Mouse (Mus musculus) limb, embryonic 10.5 days (tissue): ENCODE data around the gene Sox8. TPM values are rescaled to one million over a fixed set of nuclear protein-coding genes. Genes with fewer than 3 reads are reported as not detected.
A peak's percentile ranks its signal among the peaks of the same experiment; 100 is the strongest.

Experiments
- DNase-seq: peaks from one replicate; pipeline ENCODE4 v3.0.0-alpha.2; 2017; ENCODE audit warnings: low spot score
- H3K27ac ChIP-seq: fragments of 300-500 bp; sonication (generic); 2 replicates; pipeline ENCODE4 v1.5.1; 2016; ENCODE audit warnings: mild to moderate bottlenecking
- H3K27me3 ChIP-seq: fragments of 300-500 bp; sonication (generic); 2 replicates; pipeline ENCODE4 v1.6.1; 2016; ENCODE audit warnings: low read depth, mild to moderate bottlenecking; ENCODE audit not compliant: poor library complexity, severe bottlenecking
- H3K36me3 ChIP-seq: fragments of 300-500 bp; sonication (generic); 2 replicates; pipeline ENCODE4 v1.6.1; 2016; ENCODE audit warnings: mild to moderate bottlenecking, moderate library complexity
- H3K4me1 ChIP-seq: fragments of 300-500 bp; sonication (generic); 2 replicates; pipeline ENCODE4 v1.6.1; 2016
- H3K4me3 ChIP-seq: fragments of 300-500 bp; sonication (generic); 2 replicates; pipeline ENCODE4 v1.5.1; 2016; ENCODE audit warnings: mild to moderate bottlenecking, moderate library complexity
- H3K9me3 ChIP-seq: fragments of 300-500 bp; sonication (generic); replicated peaks from 2 replicates; pipeline ENCODE4 v1.6.1; 2016; ENCODE audit warnings: mild to moderate bottlenecking
- WGBS: fragments of 180-500 bp; shearing (Covaris S2); methylation state at CpG from one replicate; pipeline ENCODE4 v1.1.7; 2016; 5-methylcytosine and 5-hydroxymethylcytosine counted together
- polyA plus RNA-seq: library from polyadenylated mRNA; unstranded; fragments of >200 nt; fragmentation: Nextera tagmentation; extraction: Ambion mirVana; gene quantifications from 2 replicates; pipeline ENCODE4 v1.2.1, GENCODE M21; 2016

The Sox8 gene
- 11.1 and 13.1 TPM in 2 replicates for polyA plus RNA-seq

DNA sequence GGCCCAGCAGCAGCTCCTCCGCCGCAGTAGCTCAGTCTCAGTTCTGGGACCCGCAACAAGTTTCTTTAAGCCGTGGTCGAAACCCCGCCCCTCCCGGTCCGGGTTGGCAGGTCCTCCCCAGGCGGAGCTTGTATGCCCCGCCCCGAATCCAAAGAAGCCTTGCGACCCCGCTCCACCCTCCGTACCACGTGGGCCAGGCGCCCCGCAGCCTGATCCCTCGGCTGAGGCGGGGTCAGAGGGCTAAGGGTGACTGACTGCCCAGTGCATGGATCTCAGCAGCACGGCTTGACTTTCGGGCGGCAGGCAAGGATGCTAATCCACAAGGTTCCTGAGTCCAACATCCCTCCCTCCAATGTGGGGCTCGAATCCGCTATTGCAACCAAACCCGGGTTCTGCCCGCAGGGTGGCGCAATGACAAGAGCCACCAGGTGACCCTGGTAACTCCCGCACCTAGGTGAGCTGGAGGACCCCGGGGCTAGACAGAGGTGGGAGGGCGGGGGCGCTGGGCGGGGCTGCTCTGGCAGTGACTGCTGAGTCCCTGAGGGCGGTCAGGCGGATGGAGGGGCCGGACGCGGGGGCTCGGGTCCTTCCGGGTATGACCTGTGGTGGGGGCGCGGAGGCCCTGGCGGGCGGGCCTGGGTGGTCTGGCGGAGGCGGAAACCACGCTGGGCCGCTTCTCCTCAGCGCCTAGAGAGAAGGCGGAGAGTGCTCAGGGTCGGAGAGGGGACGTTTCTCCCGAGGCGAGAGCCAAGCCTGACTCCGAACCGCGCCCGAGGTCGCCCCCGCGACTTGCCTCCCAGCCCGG is at the start of gene Sox8:
Sox8 (minus strand) TSS at position 39 of the 805 bp plus-strand sequence.
- Histone ChIP-seq H3K36me3 (peaks cover 12% of the 10 kb centered on the region), H3K27me3 (peaks cover 88% of the 10 kb centered on the region), H3K4me1 (peaks cover 77% of the 10 kb centered on the region), H3K27ac (peak within 1 kb of the TSS; percentile 83), H3K9me3 (no peaks in the 10 kb centered on the region), H3K4me3 (peak within 1 kb of the TSS; percentile 71)
- under 1% methylated on average over 61 of the region's 61 CpGs for WGBS
- peak; percentile 91 for DNase-seq

DNA sequence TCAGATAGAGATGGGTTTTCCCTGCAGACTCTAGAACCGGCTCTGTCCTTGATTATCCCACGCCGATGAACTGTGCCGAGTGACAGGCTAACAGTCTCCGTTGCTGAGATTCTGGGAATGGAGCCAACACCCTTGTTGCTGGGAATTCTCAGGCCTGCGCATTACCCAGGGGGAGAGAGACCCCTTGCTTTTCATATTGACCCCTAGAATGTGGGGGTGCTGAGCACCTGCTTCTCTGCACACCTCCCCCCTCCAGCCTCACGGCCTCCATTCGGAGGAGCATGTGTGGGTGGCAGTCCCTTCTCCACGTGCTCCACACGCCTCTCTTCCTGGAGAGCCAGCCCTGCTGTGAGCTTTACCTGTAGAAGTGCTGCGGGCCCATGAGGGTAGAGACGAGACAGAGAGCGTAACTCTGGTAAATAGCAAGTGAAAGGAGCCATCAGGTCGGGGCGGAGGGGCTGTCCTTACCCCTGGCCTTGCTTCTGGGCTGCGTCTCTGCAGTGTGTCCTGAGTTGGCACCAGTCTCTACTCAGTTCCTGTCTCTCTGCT is 48.1 kb upstream of the Sox8 start:
- 84% methylated on average over 16 of the region's 16 CpGs for WGBS
- DNase-seq, result no peak
- Histone ChIP-seq H3K27ac (no peak overlapping the region), H3K9me3 (no peaks in the 10 kb centered on the region), H3K4me1 (peaks cover 22% of the 10 kb centered on the region), H3K4me3 (no peak overlapping the region), H3K36me3 (peaks cover 66% of the 10 kb centered on the region), H3K27me3 (no peaks in the 10 kb centered on the region)

DNA sequence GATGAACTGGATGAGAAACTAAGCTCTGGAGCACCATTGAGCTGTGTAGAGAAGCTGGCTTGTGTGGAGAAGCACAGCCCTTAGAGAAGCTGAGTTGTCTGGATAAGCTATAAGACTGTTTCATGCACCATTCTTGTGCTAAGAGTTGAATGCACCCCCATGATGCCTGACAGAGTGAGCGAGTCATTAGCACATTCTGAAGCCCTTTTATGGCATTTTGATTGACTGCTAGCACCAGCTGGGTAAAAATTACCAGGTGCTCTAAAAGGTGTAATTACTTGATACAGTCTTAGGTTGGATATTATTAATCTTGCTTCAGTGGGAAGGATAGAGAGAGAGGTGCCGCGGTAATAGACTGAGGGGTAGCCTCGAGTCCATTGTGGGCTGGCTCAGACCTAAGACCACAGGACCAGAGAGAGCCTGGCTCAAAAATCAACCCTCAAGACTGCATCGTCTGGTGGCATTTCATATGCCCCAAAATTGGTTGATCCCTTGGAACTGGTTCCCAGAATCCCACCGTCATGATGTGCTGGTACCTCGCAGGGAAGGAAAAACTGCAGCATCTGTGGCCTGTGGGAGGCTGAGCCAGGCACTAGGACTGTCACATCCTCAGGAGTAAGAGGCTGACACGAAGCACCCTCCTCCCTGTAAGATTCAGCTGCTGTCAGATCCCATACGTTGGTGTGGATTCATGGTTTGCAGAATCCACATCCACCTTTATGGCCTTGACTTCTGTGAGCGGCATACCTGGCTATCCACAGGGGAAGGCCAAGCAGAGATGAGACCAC is 44.4 kb upstream of the Sox8 start:
- Histone ChIP-seq H3K9me3 (no peaks in the 10 kb centered on the region), H3K4me3 (no peak overlapping the region), H3K27ac (no peak overlapping the region), H3K4me1 (peaks cover 25% of the 10 kb centered on the region), H3K36me3 (peaks cover 61% of the 10 kb centered on the region), H3K27me3 (no peaks in the 10 kb centered on the region)
- 95% methylated on average over 10 of the region's 10 CpGs for WGBS
- DNase-seq, result no peak

DNA sequence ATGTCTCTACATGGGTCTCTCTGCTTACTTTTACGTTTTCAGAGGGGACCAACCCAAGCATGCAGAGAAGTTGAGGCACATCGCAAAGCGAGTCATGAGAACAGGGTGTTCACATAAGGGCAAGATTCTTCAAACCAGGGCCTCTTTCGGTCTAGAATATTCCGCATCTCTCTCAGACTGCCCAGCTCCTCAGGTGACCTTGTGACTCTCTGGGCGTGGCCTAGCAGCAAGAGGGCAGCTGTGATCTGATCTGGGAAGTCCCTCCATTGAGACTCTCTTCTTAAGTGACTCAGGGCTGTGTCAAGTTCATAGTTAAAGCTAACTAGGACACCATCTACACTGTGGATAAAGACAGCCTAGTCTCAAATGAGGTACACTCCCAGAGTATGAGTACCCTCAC is 42.8 kb upstream of the Sox8 start:
- H3K36me3 ChIP-seq, result peaks cover 56% of the 10 kb centered on the region
- no peak for DNase-seq
- H3K9me3 ChIP-seq, result no peaks in the 10 kb centered on the region
- H3K4me1 ChIP-seq, result peaks cover 26% of the 10 kb centered on the region
- H3K27ac ChIP-seq, result no peak overlapping the region
- H3K4me3 ChIP-seq, result no peak overlapping the region
- peaks cover 5% of the 10 kb centered on the region; the same call in 1 of the 2 replicates for H3K27me3 ChIP-seq
- 94% methylated on average over 6 of the region's 6 CpGs for WGBS

DNA sequence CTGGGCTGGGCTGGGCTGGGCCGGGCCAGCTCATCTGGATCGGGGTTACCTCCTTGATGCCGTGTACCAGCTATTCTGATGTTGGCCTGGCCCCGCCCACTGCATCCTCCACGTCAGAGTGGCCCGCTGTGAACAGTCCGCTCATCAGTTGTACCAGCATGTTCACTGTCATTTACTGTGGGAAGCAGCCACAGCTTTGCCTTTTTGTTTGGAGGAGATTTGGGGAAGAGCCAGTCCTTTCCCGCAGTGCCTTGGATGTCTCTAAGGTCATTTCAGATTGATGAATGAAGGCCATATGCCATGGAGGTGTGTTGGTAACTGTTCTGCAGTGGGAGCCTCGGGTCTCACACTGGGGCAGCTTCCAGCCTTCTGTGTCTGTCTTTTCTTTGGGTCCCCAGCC is 42.1 kb upstream of the Sox8 start:
- Histone ChIP-seq H3K9me3 (no peaks in the 10 kb centered on the region), H3K36me3 (peaks cover 55% of the 10 kb centered on the region), H3K4me3 (no peak overlapping the region), H3K27ac (no peak overlapping the region), H3K4me1 (peaks cover 28% of the 10 kb centered on the region), H3K27me3 (peaks cover 13% of the 10 kb centered on the region; the same call in 1 of the 2 replicates)
- WGBS, result 83% methylated on average over 9 of the region's 9 CpGs
- no peak for DNase-seq

DNA sequence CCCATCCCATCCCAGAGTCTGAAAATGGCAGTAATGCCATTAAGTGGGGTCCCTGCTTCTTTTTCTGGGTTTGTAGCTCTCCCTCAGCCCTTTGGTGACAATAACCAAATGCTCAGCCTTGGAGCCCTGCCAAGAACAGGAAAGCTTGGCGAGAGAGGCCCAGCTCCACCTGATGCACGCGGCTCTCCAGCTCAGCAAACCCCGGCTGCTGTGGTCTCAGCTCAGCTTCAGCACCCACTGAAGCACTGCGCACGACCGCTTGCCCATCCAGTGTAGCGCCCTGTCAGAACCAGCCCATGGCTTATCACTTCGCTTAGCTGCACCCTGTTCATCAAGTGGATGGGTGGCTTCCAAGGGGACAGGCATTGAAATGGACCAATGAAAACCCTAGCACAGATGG is 39.7 kb upstream of the Sox8 start:
- Histone ChIP-seq H3K9me3 (no peaks in the 10 kb centered on the region), H3K27me3 (peaks cover 25% of the 10 kb centered on the region), H3K27ac (peak overlapping the region; percentile 27; the same call in 1 of the 2 replicates), H3K4me3 (no peak overlapping the region), H3K4me1 (peaks cover 51% of the 10 kb centered on the region), H3K36me3 (peaks cover 35% of the 10 kb centered on the region)
- no peak for DNase-seq
- WGBS, result 85% methylated on average over 9 of the region's 9 CpGs

DNA sequence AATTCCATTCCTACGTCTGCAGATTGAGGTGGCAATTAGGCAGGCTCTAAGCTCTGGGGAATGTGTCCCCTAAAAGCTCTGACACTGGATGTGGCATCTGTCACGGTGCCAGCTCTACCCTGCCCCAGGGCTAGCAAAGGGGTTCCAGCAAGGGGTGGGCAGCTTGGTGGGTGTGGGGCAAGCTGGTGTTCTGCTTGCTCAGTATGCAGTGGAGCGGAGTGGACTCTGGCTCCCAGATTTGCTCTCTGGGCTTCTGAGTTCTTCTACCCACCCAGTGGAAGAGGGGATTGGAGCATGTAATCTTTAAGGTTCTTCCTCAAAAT is 39.0 kb upstream of the Sox8 start:
- H3K4me3 ChIP-seq, result no peak overlapping the region
- no peak for DNase-seq
- peaks cover 58% of the 10 kb centered on the region for H3K4me1 ChIP-seq
- WGBS, result 71% methylated on average over 3 of the region's 3 CpGs
- no peaks in the 10 kb centered on the region for H3K9me3 ChIP-seq
- peaks cover 29% of the 10 kb centered on the region for H3K36me3 ChIP-seq
- 0 out of 2 replicates have a peak overlapping the region, but pooled peaks have one; percentile 27 for H3K27ac ChIP-seq
- H3K27me3 ChIP-seq, result peaks cover 25% of the 10 kb centered on the region

DNA sequence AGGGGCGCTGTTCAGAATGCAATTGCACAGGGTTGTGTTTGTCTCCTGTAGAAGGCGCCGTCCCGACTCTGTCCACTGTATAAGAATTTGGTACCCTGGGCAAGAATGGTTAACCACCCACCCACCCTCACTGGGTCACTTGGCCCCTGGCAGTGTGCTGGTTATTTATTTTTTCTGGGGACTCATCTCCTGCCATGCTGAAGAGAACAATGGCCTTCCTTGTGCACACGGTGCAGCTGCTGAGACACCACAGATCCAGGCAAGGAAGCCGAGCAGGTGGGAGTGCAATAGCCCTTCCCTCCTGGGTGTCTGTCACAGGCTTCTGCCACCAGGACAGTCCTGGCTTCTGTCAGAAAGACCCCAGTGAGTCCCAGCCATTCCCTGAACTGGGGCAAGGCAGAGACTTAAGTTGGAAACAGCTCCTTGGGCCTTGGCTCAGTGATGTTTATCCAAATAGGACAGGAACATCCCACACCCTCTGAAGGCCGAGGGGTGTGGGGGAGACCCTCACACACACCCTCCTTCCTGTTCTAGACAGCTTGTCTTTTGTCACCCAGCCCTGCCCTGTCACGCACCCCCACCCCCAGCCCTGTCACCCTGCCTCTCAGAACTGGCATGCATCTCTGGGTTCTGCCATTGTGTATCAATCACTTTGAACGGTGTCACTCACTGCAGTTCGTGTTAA is 38.5 kb upstream of the Sox8 start:
- 76% methylated on average over 10 of the region's 10 CpGs for WGBS
- DNase-seq, result no peak
- H3K4me1 ChIP-seq, result peaks cover 62% of the 10 kb centered on the region

DNA sequence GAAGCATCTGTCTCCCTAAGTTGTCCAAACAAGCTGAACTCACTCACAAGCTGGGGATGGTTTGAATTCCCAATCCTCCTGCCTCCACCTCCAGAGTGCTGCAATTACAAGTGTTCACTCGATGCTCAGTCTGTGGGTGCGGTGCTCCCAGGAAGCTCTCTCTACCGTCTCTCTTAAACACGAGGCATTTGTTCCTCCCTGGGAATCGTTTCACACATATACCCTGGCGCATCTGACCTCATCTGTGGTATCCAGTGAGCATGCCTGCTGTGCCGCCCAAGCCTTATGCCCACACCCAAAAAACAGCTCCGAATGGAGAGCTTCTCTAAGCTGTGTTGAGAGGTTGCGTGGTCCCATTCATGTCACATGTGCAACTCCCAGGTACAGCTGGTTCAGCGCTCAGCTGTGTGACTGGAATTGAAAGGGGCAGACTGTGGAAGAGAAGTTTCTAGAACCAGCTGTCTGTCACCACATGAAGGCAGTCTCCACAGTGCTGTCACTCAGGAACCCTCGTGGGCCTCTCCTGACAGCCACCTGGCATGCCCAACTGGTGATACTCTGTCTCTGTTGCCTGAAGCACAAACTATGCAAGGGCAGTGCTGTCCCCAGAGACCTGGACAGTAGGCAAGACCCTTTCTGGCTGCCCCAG is 37.8 kb upstream of the Sox8 start:
- H3K36me3 ChIP-seq, result peaks cover 17% of the 10 kb centered on the region
- H3K9me3 ChIP-seq, result no peaks in the 10 kb centered on the region
- H3K4me3 ChIP-seq, result no peak overlapping the region
- WGBS, result 90% methylated on average over 11 of the region's 11 CpGs
- H3K27ac ChIP-seq, result 0 out of 2 replicates have a peak overlapping the region, but pooled peaks have one; percentile 19
- H3K4me1 ChIP-seq, result peaks cover 68% of the 10 kb centered on the region
- no peak for DNase-seq
- peaks cover 25% of the 10 kb centered on the region for H3K27me3 ChIP-seq

More for the DNA sequence above, 38.5 kb upstream of the Sox8 start:
- H3K27ac ChIP-seq, result 0 out of 2 replicates have a peak overlapping the region, but pooled peaks have one; percentile 19
- H3K4me3 ChIP-seq, result no peak overlapping the region
- no peaks in the 10 kb centered on the region for H3K9me3 ChIP-seq
- peaks cover 25% of the 10 kb centered on the region for H3K27me3 ChIP-seq
- H3K36me3 ChIP-seq, result peaks cover 24% of the 10 kb centered on the region

DNA sequence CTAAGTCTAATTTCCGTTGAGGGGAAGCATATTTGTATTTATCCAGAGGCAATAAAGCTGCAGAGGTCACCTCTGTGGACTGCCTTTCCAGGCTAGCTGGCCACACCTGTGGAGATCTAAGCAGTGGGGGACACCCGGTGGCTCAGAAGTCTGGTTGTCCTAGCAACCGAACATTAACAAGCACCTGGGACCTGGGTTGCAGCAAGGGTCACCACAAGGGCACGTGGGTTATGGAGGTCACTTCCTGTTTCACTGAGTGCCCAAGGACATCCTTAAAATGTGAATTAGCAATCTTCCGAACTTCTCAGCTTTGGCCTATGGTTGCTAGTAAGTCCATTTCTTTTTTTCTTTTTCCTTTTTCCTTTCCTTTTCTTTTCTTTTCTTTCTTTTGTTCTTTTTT is 33.7 kb upstream of the Sox8 start:
- H3K27ac ChIP-seq, result peak overlapping the region; percentile 4; the same call in 1 of the 2 replicates
- H3K36me3 ChIP-seq, result peaks cover 4% of the 10 kb centered on the region; the same call in 1 of the 2 replicates
- peak; percentile 70 for DNase-seq
- no peak overlapping the region for H3K4me3 ChIP-seq
- peaks cover 82% of the 10 kb centered on the region for H3K4me1 ChIP-seq
- WGBS, result 14% methylated on average over 5 of the region's 5 CpGs
- H3K9me3 ChIP-seq, result no peaks in the 10 kb centered on the region
- H3K27me3 ChIP-seq, result peaks cover 66% of the 10 kb centered on the region

DNA sequence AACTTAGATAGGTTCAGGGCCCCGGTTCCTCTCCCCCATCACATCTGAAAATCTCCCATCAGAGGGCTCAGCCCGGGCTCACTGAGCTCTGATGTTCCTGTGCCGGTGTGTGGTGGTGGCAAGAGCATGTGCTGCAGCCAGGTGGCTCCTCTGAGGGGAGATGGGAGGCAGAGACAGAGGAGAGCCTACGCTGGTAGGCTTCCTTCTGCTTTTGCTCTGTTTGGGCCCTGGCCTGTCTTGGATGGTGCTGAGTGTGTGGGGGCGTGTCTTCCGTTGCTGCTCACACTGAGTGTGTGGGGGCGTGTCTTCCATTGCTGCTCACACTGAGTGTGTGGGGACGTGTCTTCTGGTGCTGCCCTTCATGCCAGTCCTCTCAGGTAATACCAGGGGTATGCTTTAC is 31.9 kb upstream of the Sox8 start:
- Histone ChIP-seq H3K27me3 (peaks cover 70% of the 10 kb centered on the region), H3K9me3 (no peaks in the 10 kb centered on the region), H3K4me1 (peaks cover 75% of the 10 kb centered on the region), H3K27ac (no peak overlapping the region), H3K36me3 (peaks cover 5% of the 10 kb centered on the region), H3K4me3 (no peak overlapping the region)
- DNase-seq, result no peak
- 79% methylated on average over 8 of the region's 8 CpGs for WGBS

DNA sequence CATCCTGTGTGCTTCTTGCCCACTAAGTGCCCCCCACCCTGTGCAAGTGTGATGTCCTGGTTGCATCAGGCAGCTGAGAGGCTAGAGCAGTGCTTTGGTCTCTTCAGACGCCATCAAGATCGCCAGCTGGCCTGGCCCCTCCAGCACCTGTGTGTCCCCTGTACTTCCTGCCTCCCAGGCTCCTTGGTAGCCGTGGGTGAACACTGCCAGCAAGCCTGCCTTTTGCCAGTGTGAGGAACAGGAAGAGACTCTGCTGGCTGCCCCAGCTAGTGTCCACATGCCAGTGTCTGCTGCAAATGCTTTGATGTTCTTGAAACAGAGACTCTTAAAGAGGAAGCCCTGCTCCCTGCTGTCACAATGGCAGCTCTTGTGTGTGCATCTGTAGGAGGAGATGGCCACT is 27.1 kb upstream of the Sox8 start:
- Histone ChIP-seq H3K4me3 (no peak overlapping the region), H3K9me3 (no peaks in the 10 kb centered on the region), H3K4me1 (peaks cover 61% of the 10 kb centered on the region), H3K36me3 (peaks cover 17% of the 10 kb centered on the region), H3K27ac (peak overlapping the region; percentile 12), H3K27me3 (peaks cover 86% of the 10 kb centered on the region)
- no peak for DNase-seq
- 56% methylated on average over 3 of the region's 3 CpGs for WGBS
